Mouse (Mus musculus): ENCODE data around the gene C1qtnf12. TPM values are rescaled to one million over a fixed set of nuclear protein-coding genes. Genes with fewer than 3 reads are reported as not detected.
A peak's percentile ranks its signal among the peaks of the same experiment; 100 is the strongest.

The C1qtnf12 gene
- polyA plus RNA-seq, 1 experiment from 2014 or later, result 30.6 TPM

DNA sequence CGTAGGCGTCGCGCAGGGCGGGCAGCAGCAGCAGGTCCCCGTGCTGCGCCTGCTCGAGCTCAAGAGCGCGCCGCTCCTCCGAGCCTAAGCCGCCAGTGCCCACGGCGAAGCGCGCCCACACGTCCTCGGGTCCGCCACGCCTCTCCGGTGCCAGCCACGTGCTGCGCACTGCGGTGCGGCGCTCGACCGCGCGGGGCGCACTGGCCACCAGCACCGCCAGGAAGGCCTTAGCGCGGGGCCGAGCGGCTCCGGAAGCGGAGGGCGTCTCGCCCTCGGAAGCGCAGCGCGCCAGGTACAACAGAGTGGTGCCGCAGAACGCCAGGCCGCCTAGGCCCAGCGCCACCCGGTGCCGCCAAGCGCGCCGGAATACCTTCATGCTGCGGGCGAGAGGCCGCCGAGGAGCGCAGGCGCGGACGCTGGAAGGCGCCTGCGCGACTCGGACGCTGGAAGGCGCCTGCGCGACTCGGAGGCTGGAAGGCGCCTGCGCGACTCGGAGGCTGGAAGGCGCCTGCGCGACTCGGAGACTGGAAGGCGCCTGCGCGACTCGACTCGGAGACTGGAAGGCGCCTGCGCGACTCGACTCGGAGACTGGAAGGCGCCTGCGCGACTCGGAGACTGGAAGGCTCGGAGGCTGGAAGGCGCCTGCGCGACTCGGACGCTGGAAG lies 30.3 kb downstream of the C1qtnf12 start, which contains the start of the genes B3galt6 and Sdf4:
Gene B3galt6, minus strand, starts transcription at position 409 of the 665 bp plus-strand sequence.
Gene Sdf4, plus strand, starts transcription at position 632 of the 665 bp plus-strand sequence.
- peaks cover 15% of the 10 kb centered on the region; the same call in 1 of the 2 replicates for H3K4me1 ChIP-seq (ENCODE audit: insufficient read depth, low read depth, low read length)
- H3K4me2 ChIP-seq (replicated peaks; ENCODE audit: low read depth, low read length), result peak within 1 kb of the TSS; percentile 96
- 2% methylated on average over 91 of the region's 99 CpGs for WGBS
- peak; percentile 95 for DNase-seq (ENCODE audit: low spot score)
- H3K4me3 ChIP-seq (ENCODE audit: low read depth, low read length), result peak within 1 kb of the TSS; percentile 93
- peaks cover 3% of the 10 kb centered on the region; the same call in 1 of the 2 replicates for H3K36me3 ChIP-seq (ENCODE audit: insufficient read depth, low read length)
- no peaks in the 10 kb centered on the region for H3K27me3 ChIP-seq (replicated peaks; ENCODE audit: insufficient read depth, low read length)
- peak; percentile 91 for ATAC-seq
- H3K9me3 ChIP-seq (ENCODE audit: low read length), result no peaks in the 10 kb centered on the region
- TF ChIP-seq EP300 (IDR thresholded peaks at IDR 0.05) (no peak), CTCF (IDR thresholded peaks at IDR 0.05) (peak; percentile 91)
- peak within 1 kb of the TSS; percentile 80 for H3K9ac ChIP-seq (replicated peaks; ENCODE audit: low read depth)
- H3K27ac ChIP-seq (ENCODE audit: low read length), result peak within 1 kb of the TSS; percentile 94

GRCm38 (mm10) chr4:155992906-155993547 lies 30.9 kb downstream of the C1qtnf12 start:
- H3K9ac ChIP-seq (replicated peaks; ENCODE audit: low read depth), result peak overlapping the region; percentile 80
- WGBS, result under 1% methylated on average over 70 of the region's 70 CpGs
- H3K4me1 ChIP-seq (ENCODE audit: insufficient read depth, low read depth, low read length), result peaks cover 15% of the 10 kb centered on the region; the same call in 1 of the 2 replicates
- peak overlapping the region; percentile 94 for H3K27ac ChIP-seq (ENCODE audit: low read length)
- peak; percentile 43; the same call in 1 of the 2 replicates for TF ChIP-seq CTCF (IDR thresholded peaks at IDR 0.05)
- TF ChIP-seq EP300 (IDR thresholded peaks at IDR 0.05), result no peak
- H3K4me2 ChIP-seq (replicated peaks; ENCODE audit: low read depth, low read length), result peak overlapping the region; percentile 70
- ATAC-seq (peak; percentile 86), DNase-seq (ENCODE audit: low spot score) (peak; percentile 97)
- H3K4me3 ChIP-seq (ENCODE audit: low read depth, low read length), result peak overlapping the region; percentile 93
- H3K27me3 ChIP-seq (replicated peaks; ENCODE audit: insufficient read depth, low read length), result no peaks in the 10 kb centered on the region
- H3K9me3 ChIP-seq (ENCODE audit: low read length), result no peaks in the 10 kb centered on the region
- peaks cover 3% of the 10 kb centered on the region; the same call in 1 of the 2 replicates for H3K36me3 ChIP-seq (ENCODE audit: insufficient read depth, low read length)

DNA sequence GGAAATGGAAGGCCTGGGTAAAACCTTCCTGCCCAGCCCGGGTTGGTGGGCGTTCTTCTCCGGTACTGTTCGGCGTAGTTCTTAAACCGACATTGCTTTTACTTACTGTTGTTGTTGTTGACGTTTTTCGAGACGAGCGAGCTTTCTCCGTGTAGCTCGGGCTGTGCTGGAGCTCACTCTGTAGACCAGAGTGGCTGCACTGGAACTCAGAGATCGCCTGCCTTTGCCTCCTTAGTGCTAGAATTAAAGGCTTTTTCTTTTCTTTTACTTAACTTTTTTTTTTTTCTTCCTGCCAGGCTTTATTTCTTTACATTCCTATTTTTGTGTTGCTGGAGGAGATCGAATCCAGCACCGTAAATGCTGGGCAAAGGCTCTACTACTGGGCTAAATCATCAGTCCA lies 31.5 kb downstream of the C1qtnf12 start:
- TF ChIP-seq EP300 (IDR thresholded peaks at IDR 0.05), result no peak
- no peak for TF ChIP-seq CTCF (IDR thresholded peaks at IDR 0.05)
- whole genome bisulfite sequencing, result 4% methylated on average over 15 of the region's 15 CpGs
- ATAC-seq, result no peak
- Histone ChIP-seq H3K27me3 (replicated peaks; ENCODE audit: insufficient read depth, low read length) (no peaks in the 10 kb centered on the region), H3K9ac (replicated peaks; ENCODE audit: low read depth) (peak overlapping the region; percentile 80), H3K4me1 (ENCODE audit: insufficient read depth, low read depth, low read length) (peaks cover 15% of the 10 kb centered on the region; the same call in 1 of the 2 replicates), H3K36me3 (ENCODE audit: insufficient read depth, low read length) (peaks cover 3% of the 10 kb centered on the region; the same call in 1 of the 2 replicates), H3K27ac (ENCODE audit: low read length) (peak overlapping the region; percentile 94), H3K4me2 (replicated peaks; ENCODE audit: low read depth, low read length) (peak overlapping the region; percentile 70), H3K4me3 (ENCODE audit: low read depth, low read length) (peak overlapping the region; percentile 93), H3K9me3 (ENCODE audit: low read length) (no peaks in the 10 kb centered on the region)
- DNase-seq (ENCODE audit: low spot score), result no peak

GRCm38 (mm10) chr4:156004109-156004508 lies 42.0 kb downstream of the C1qtnf12 start:
- H3K27me3 ChIP-seq (replicated peaks; ENCODE audit: insufficient read depth, low read length), result no peaks in the 10 kb centered on the region
- H3K9me3 ChIP-seq (ENCODE audit: low read length), result no peaks in the 10 kb centered on the region
- H3K4me3 ChIP-seq (ENCODE audit: low read depth, low read length), result no peak overlapping the region
- peaks cover 57% of the 10 kb centered on the region for H3K36me3 ChIP-seq (ENCODE audit: insufficient read depth, low read length)
- H3K4me1 ChIP-seq (ENCODE audit: insufficient read depth, low read depth, low read length), result no peaks in the 10 kb centered on the region
- WGBS, result 92% methylated on average over 3 of the region's 3 CpGs
- H3K9ac ChIP-seq (replicated peaks; ENCODE audit: low read depth), result no peak overlapping the region
- H3K27ac ChIP-seq (ENCODE audit: low read length), result no peak overlapping the region
- no peak overlapping the region for H3K4me2 ChIP-seq (replicated peaks; ENCODE audit: low read depth, low read length)
- DNase-seq (ENCODE audit: low spot score), result no peak
- ATAC-seq, result no peak
- no peak for TF ChIP-seq EP300 (IDR thresholded peaks at IDR 0.05)
- TF ChIP-seq CTCF (IDR thresholded peaks at IDR 0.05), result no peak

- peaks cover 45% of the 10 kb centered on the region for H3K36me3 ChIP-seq (ENCODE audit: insufficient read depth, low read length)
- TF ChIP-seq EP300 (IDR thresholded peaks at IDR 0.05) (no peak), CTCF (IDR thresholded peaks at IDR 0.05) (no peak)
- H3K4me2 ChIP-seq (replicated peaks; ENCODE audit: low read depth, low read length), result no peak overlapping the region
- no peak for DNase-seq (ENCODE audit: low spot score)
- H3K27ac ChIP-seq (ENCODE audit: low read length), result no peak overlapping the region
- H3K9me3 ChIP-seq (ENCODE audit: low read length), result no peaks in the 10 kb centered on the region
- 89% methylated on average over 4 of the region's 4 CpGs for WGBS
- H3K27me3 ChIP-seq (replicated peaks; ENCODE audit: insufficient read depth, low read length), result no peaks in the 10 kb centered on the region
- no peaks in the 10 kb centered on the region for H3K4me1 ChIP-seq (ENCODE audit: insufficient read depth, low read depth, low read length)
- no peak overlapping the region for H3K9ac ChIP-seq (replicated peaks; ENCODE audit: low read depth)
- H3K4me3 ChIP-seq (ENCODE audit: low read depth, low read length), result no peak overlapping the region
- no peak for ATAC-seq
Observed at GRCm38 (mm10) chr4:156008369-156008768, 46.3 kb downstream of the C1qtnf12 start.

DNA sequence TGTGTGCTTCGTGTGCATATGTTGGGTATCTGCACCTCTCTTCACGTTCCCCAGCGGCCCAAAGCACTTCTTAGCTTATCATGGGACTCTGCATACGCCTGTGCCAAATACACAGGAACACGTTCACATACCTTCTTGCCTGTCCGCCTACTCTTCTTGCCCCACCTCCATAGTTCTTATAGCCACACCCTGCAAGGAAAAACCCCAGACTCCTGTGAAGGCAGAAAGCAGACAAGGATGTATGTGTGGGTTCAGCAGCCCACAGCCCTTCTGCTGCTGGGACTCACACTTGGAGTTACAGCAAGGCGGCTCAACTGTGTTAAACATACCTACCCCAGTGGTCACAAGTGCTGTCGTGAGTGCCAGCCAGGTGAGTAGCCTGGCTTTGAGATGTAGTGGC lies 51.5 kb downstream of the C1qtnf12 start, which contains the start of gene Tnfrsf4:
Gene Tnfrsf4, plus strand, starts transcription at position 207 of the 400 bp plus-strand sequence.
- Histone ChIP-seq H3K27ac (ENCODE audit: low read length) (0 out of 2 replicates have a peak within 1 kb of the TSS, but pooled peaks have one; percentile 14), H3K9ac (replicated peaks; ENCODE audit: low read depth) (no peak within 1 kb of the TSS), H3K9me3 (ENCODE audit: low read length) (no peaks in the 10 kb centered on the region), H3K4me2 (replicated peaks; ENCODE audit: low read depth, low read length) (0 out of 2 replicates have a peak within 1 kb of the TSS, but pooled peaks have one; percentile 14), H3K36me3 (ENCODE audit: insufficient read depth, low read length) (peaks cover 22% of the 10 kb centered on the region), H3K27me3 (replicated peaks; ENCODE audit: insufficient read depth, low read length) (no peaks in the 10 kb centered on the region), H3K4me3 (ENCODE audit: low read depth, low read length) (no peak within 1 kb of the TSS), H3K4me1 (ENCODE audit: insufficient read depth, low read depth, low read length) (no peaks in the 10 kb centered on the region)
- peak; percentile 84 for ATAC-seq
- 59% methylated on average over 8 of the region's 8 CpGs for WGBS
- TF ChIP-seq EP300 (IDR thresholded peaks at IDR 0.05), result no peak
- TF ChIP-seq CTCF (IDR thresholded peaks at IDR 0.05), result no peak
- DNase-seq (ENCODE audit: low spot score), result peak; percentile 37

Measured in lung, postnatal 0 days (tissue).